Mouse (Mus musculus) midbrain, postnatal 0 days (tissue): ENCODE data around the gene Grifin. TPM values are rescaled to one million over a fixed set of nuclear protein-coding genes. Genes with fewer than 3 reads are reported as not detected.
A peak's percentile ranks its signal among the peaks of the same experiment; 100 is the strongest.

Experiments
- ATAC-seq: fragments of 200-750 bp; cut with Nextera tagmentation; 2 replicates; pipeline ENCODE4 v1.8.0; 2017; ENCODE audit warnings: moderate number of reproducible peaks, mild to moderate bottlenecking, moderate TSS enrichment, moderate library complexity; ENCODE audit not compliant: low FRiP score
- DNase-seq: peaks from one replicate; pipeline ENCODE4 v3.0.0-alpha.2; 2015; ENCODE audit warnings: low spot score
- H3K27ac ChIP-seq: fragments of 300-500 bp; sonication (generic); 2 replicates; pipeline ENCODE4 v1.5.1; 2014; ENCODE audit warnings: low read depth, mild to moderate bottlenecking, low read length, mixed read lengths
- H3K27me3 ChIP-seq: fragments of 300-500 bp; sonication (generic); 2 replicates; pipeline ENCODE4 v1.6.1; 2014; ENCODE audit warnings: low read length, control low read depth, mixed read lengths; ENCODE audit not compliant: insufficient read depth
- H3K36me3 ChIP-seq: fragments of 300-500 bp; sonication (generic); 2 replicates; pipeline ENCODE4 v1.6.1; 2014; ENCODE audit warnings: low read length, control low read depth, mixed read lengths; ENCODE audit not compliant: insufficient read depth
- H3K4me1 ChIP-seq: fragments of 300-500 bp; sonication (generic); 2 replicates; pipeline ENCODE4 v1.6.1; 2014; ENCODE audit warnings: mild to moderate bottlenecking, control low read depth, antibody characterized with exemption, low read length, mixed read lengths; ENCODE audit not compliant: insufficient read depth
- H3K4me2 ChIP-seq: fragments of 300-500 bp; sonication (generic); 2 replicates; pipeline ENCODE4 v1.6.1; 2014; ENCODE audit warnings: low read depth, mild to moderate bottlenecking, low read length, mixed read lengths; ENCODE audit not compliant: poor library complexity, severe bottlenecking
- H3K4me3 ChIP-seq: fragments of 300-500 bp; sonication (generic); 2 replicates; pipeline ENCODE4 v1.5.1; 2014; ENCODE audit warnings: low read depth, mild to moderate bottlenecking, low read length, moderate library complexity
- H3K9ac ChIP-seq: fragments of 300-500 bp; sonication (generic); replicated peaks from 2 replicates; pipeline ENCODE4 v1.6.1; 2014; ENCODE audit warnings: mild to moderate bottlenecking, low read length, moderate library complexity, mixed read lengths; ENCODE audit not compliant: poor library complexity, severe bottlenecking
- H3K9me3 ChIP-seq: fragments of 300-500 bp; sonication (generic); 2 replicates; pipeline ENCODE4 v1.6.1; 2016; ENCODE audit warnings: low read length, control low read depth
- CTCF ChIP-seq: IDR thresholded peaks from 2 replicates; pipeline ENCODE4 v1.5.1; 2016; ENCODE audit warnings: antibody characterized with exemption, mild to moderate bottlenecking
- WGBS: fragments of 180-500 bp; shearing (Covaris S2); extraction: QIAGEN DNeasy Blood & Tissue Kit; methylation state at CpG from one replicate; pipeline ENCODE4 v1.1.7; 2014; 5-methylcytosine and 5-hydroxymethylcytosine counted together
- polyA plus RNA-seq: library from polyadenylated mRNA; unstranded; fragments of >200 nt; fragmentation: Nextera tagmentation; extraction: Ambion mirVana; gene quantifications from 2 replicates; pipeline ENCODE4 v1.2.1, GENCODE M21; 2015
- total RNA-seq: library from RNA; depleted of rRNA; stranded (reverse); fragments of >200 nt; gene quantifications from 2 replicates; pipeline ENCODE4 v1.2.3, GENCODE M21; 2014

Grifin gene
- total and polyA plus RNA-seq, 2 experiments from 2014 or later: not detected

DNA sequence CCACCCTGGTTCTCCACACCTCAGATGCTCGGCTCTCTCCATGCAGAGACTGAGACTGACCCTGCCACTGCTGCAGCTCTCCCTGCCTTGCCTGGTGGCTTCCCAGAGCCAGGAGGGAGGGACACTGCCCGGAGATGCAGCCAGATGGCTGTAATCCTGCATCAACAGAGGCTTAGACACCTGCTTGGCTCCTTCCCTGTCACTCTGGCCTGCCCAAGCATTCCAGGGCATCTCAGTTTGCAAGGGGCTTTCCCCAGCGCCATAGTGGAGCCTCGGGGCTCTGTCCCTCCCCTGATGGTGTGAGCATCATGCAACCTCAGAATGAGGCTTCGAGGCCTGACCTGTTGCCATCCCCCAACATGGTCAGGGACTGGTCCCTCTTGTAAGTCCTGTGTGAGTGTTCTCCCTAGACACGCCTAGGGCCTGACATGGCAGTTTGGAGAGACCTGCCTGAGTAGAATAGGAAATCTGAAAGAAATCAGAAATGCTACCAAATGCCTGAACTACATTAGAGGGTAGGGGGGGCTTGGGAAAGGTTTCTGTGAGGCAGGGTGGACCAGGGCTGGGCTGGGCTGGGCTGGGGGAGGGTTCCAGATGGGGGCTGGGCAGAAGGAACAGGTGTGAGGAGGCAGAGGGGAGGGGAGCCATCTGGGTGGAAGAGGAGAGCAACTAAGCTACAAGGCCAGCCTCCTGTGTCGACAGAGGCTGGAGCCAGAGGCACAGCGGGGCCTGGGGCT is 18.3 kb upstream of the Grifin start:
- Histone ChIP-seq H3K4me3 (no peak overlapping the region), H3K4me2 (no peak overlapping the region), H3K4me1 (peaks cover 12% of the 10 kb centered on the region), H3K9ac (no peak overlapping the region), H3K9me3 (no peaks in the 10 kb centered on the region), H3K27ac (0 out of 2 replicates have a peak overlapping the region, but pooled peaks have one; percentile 6), H3K36me3 (no peaks in the 10 kb centered on the region), H3K27me3 (no peaks in the 10 kb centered on the region)
- 16% methylated on average over 8 of the region's 8 CpGs for WGBS
- no peak for TF ChIP-seq CTCF
- DNase-seq: peak; percentile 57
- no peak for ATAC-seq

DNA sequence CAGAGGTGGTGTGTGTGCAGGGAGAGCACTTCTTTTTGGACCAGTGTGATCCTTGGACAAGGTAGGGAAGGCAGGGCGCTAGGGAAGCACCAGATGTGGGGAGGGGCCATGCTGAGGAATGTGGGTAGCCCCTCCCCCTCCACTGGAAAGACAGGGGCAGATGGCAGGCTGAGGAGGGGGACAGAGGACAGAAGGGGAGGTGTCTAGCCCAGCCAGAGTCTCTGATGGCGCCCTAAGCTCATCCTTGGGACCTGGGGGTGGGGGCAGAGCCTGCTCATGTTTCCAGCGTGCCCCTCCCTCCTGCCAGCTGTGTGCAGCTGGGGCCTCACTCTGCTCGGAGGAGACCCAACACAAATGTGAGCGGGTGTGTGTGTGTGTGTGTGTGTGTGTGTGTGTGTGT is 16.7 kb upstream of the Grifin start:
- no peak overlapping the region for H3K9ac ChIP-seq
- no peaks in the 10 kb centered on the region for H3K27me3 ChIP-seq
- DNase-seq (no peak), ATAC-seq (no peak)
- H3K27ac ChIP-seq: no peak overlapping the region
- H3K4me2 ChIP-seq: no peak overlapping the region
- TF ChIP-seq CTCF: no peak
- 3% methylated on average over 3 of the region's 5 CpGs for WGBS
- peaks cover 12% of the 10 kb centered on the region for H3K4me1 ChIP-seq
- H3K4me3 ChIP-seq: no peak overlapping the region
- no peaks in the 10 kb centered on the region for H3K36me3 ChIP-seq
- H3K9me3 ChIP-seq: no peaks in the 10 kb centered on the region

- no peak for TF ChIP-seq CTCF
- DNase-seq (peak; percentile 69), ATAC-seq (no peak; the same call in 1 of the 2 replicates)
- WGBS: 9% methylated on average over 6 of the region's 6 CpGs
- Histone ChIP-seq H3K9ac (no peak overlapping the region), H3K27ac (no peak overlapping the region), H3K27me3 (no peaks in the 10 kb centered on the region), H3K4me2 (no peak overlapping the region), H3K36me3 (no peaks in the 10 kb centered on the region), H3K4me1 (peaks cover 12% of the 10 kb centered on the region), H3K9me3 (no peaks in the 10 kb centered on the region), H3K4me3 (no peak overlapping the region)
Observed at GRCm38 (mm10) chr5:140579771-140580170, 14.9 kb upstream of the Grifin start.

GRCm38 (mm10) chr5:140579221-140579620 is 14.3 kb upstream of the Grifin start:
- no peak overlapping the region for H3K4me3 ChIP-seq
- no peaks in the 10 kb centered on the region for H3K36me3 ChIP-seq
- H3K9ac ChIP-seq: no peak overlapping the region
- no peak overlapping the region for H3K27ac ChIP-seq
- DNase-seq (no peak), ATAC-seq (no peak; the same call in 1 of the 2 replicates)
- H3K9me3 ChIP-seq: no peaks in the 10 kb centered on the region
- no peaks in the 10 kb centered on the region for H3K27me3 ChIP-seq
- no peak for TF ChIP-seq CTCF
- H3K4me1 ChIP-seq: peaks cover 12% of the 10 kb centered on the region
- 20% methylated on average over 9 of the region's 9 CpGs for WGBS
- no peak overlapping the region for H3K4me2 ChIP-seq

DNA sequence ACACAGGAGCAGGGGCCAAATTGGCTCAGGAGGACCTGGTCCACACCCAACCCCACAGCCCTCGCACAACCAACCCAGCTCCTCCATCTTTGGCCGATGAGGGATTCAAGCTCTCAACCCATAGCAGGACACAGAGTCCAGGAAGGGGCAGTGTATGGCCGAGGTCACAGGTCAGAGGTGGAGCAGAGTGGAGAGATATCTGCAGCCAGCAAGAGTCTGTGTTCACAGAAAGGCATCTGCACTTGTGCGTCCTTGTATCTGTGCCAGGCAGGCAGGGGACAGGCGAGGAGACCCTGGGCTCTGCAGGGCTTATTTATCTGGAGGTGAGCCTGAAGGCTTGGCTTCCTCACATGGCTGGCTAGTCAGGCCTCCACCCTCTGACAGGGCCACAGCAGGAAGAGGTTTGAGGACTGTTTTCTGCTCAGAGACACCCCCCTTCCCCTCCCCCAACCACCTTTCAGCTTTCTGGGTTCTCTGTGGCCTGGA is 10.6 kb upstream of the Grifin start:
- H3K4me2 ChIP-seq: no peak overlapping the region
- H3K27me3 ChIP-seq: no peaks in the 10 kb centered on the region
- no peak for TF ChIP-seq CTCF
- DNase-seq: no peak
- H3K4me1 ChIP-seq: no peaks in the 10 kb centered on the region
- H3K4me3 ChIP-seq: no peak overlapping the region
- no peak overlapping the region for H3K9ac ChIP-seq
- H3K9me3 ChIP-seq: no peaks in the 10 kb centered on the region
- no peak for ATAC-seq
- H3K27ac ChIP-seq: no peak overlapping the region
- 75% methylated on average over 5 of the region's 5 CpGs for WGBS
- no peaks in the 10 kb centered on the region for H3K36me3 ChIP-seq

GRCm38 (mm10) chr5:140572611-140573010 is 7.7 kb upstream of the Grifin start:
- Histone ChIP-seq H3K4me1 (no peaks in the 10 kb centered on the region), H3K4me3 (no peak overlapping the region), H3K4me2 (no peak overlapping the region), H3K9ac (no peak overlapping the region), H3K27ac (no peak overlapping the region), H3K36me3 (no peaks in the 10 kb centered on the region), H3K27me3 (no peaks in the 10 kb centered on the region), H3K9me3 (no peaks in the 10 kb centered on the region)
- no peak for ATAC-seq
- no peak for TF ChIP-seq CTCF
- WGBS: 72% methylated on average over 6 of the region's 6 CpGs
- no peak for DNase-seq
